Mouse (Mus musculus): Measurements from ENCODE around the gene Znrf2. TPM values are rescaled to one million over a fixed set of nuclear protein-coding genes. Genes with fewer than 3 reads are reported as not detected.
"Not testable (repeated sequence)": the region's sequence is repeated elsewhere in the genome, so short reads cannot be mapped to it uniquely, and the experiment has no call there.

Gene Znrf2
- polyA plus RNA-seq, 2 experiments from 2014 or later = 19.6 to 27.1 TPM

DNA sequence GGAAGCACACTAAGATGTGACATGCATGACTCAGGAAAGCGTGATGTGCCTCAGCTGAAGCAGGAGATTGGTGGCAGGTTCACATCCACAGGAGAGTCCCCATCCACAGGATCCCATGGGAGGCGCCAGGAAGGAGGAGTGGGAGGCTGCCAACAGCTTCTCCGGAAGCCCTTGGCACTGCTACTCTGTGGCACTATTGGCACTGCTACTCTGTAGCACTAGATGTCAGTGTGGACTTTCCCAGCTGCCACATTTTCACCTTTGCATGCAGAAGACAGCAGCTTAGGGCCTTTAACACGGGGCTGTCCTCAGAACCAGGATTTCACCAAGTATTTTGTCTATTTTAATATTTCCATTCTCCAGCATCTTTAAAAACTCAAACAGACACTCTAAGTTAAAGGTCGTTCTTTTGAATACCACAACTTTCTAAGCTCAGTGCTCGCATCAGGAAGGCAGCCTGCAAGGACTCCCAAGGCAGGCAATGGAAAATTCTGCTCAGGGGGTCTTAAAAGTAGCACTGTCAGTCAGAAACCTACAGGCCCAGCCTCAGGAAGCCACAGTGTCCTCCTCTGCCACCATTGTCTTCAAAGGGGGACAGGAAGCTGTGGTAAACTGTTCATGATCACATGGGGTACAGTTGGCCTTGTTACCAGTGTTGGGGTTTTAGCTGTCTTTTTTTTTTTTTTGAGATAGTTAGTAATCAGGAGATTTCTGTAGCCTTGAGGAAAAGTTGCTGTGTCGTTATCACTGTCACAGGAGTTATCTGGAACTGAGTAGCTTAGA, 7.0 kb upstream of the Znrf2 start:
- peak; percentile 91 for ATAC-seq

DNA sequence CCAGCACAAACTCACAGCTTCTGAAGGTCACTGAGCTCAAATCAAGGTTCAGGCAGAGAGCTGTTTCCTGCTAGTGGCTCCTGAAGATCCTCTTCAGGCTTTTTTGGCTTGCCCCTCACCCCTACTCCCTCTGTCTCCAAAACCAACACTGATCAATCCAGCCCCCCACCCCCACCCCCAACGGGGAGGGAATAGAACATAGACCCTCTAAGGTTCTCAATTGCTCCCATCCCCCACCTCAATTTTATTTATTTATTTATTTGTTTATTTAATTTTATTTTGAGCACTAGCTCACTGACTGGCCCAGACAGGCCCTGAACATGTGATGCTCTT, 6.4 kb upstream of the Znrf2 start:
- peak; percentile 40 for ATAC-seq

DNA sequence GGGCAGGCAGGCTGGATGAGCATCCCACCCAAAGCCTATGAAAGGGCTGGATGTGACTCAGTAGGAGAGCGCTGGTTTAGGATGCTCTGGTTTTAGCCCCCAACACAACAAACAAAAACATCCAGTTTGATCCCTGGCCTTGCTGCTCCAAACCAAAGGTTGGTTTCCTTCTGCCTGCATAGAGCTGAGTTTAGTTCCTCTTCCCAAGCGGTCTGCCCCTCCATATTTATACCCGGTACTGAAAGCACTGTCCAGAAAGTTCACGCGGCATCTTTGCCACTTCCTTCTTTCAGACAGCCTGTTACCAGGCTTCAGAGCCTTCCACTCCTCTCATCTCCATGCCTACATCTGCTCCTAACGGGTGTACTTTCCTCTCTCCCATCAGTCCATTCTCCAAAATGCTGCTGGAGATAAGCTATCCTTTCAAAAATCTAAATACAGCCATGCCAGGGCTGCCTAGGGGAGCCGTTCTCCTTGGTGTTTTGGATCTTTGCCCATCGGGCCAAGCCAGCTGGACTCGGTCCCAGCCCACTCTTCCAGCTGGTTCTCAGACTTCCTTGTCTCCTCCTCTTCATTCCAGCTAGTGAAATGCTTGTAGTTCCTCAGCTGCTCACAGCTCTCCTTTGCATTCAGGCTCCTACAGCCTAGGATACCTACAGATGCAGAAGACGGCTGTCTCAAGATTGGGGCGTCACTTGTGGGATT, 5.0 kb upstream of the Znrf2 start:
- ATAC-seq = no peak

DNA sequence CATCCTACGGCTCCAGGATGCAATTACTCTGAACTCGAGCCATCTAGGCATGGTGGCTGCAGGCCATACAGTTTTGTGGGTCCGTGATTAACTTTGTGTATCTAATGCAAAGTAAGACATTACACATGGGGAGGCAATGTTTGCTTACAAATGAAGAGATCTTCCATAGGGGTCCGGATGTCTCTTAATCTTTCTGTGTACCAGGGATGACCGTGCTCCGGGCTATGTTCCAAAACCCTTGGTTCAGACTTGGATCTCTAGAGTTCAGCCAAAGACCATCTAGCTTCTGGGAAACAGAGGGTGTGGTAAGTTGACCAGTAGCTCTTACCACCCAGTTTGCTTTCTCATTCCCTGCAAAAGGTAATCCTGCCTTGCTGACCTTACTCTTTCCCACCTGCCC, 4.4 kb upstream of the Znrf2 start:
- ATAC-seq = no peak

DNA sequence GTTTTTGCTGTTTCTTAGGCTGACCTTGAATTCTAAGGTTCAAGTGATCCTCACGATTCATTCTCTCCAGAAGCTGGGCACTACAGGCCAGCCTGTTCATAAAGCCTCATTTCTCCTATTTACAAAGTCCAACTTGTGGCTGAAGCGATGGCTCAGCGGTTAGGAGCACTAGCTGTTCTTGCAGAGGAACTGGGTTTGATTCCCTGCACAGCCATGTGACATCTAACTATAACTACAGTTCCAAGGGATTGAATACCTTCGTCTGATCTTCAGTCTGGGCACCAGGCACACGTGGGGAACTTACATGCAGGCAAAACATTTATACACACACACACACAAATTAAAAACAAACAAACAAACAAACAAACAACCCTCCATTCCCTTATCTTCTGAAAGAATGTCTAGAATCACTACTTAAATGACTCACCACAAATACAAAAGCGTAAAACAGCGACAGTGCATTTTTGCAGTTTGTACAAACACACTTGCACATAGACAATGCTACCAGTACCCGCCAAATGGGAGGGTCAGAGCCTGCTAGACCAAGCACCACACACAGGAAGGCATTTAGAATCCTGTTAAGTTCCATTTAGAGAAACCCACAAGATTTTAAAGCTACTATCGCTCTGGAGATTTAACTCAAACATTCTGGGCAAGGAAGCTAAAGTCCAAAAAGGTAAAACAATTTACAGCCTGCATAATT, 1.1 kb upstream of the Znrf2 start:
- no peak for ATAC-seq

DNA sequence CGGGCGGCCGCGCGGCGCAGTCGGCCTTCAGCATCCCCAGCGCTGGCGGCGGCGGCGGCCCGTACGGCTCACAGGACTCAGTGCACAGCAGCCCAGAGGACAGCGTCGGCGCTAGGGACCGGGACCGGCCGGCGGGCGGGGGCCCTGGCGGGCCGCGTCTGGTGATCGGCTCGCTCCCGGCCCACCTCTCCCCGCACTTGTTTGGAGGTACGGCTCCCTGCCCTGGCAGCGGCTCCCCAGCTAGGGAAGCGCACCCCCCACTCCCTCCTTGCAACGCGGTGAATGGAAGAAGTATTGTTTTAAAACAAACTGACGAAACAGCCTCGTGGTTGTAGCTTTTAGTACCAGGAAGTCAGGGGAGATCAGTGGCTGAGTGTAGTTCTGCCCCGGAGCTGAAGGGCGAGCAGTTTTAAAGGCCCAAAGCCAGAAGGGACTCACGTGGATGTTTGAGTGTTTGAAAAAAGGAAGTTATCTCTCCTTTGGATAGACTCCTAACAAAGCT, 601 bp downstream of the Znrf2 start:
- peak; percentile 70 for ATAC-seq

DNA sequence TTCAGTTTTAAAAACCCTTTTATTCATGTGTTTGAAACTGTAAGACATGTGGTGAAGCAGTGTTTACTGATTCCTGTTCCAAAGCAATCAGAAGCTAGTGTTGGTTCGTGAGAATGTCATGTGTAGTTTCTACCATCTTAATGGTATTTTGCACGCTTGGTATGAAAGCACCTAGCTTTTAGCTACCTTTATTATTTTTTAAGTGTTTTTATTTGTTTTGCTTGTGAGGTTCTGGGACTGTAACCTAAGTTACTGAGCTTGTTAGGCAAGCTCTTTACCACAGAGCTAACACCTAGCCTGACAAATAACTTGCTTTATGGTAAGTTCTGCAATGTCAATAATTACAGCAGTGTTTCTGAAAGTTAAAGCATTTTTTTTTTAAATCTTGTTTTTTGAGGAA, 1.7 kb downstream of the Znrf2 start:
- no peak for ATAC-seq

DNA sequence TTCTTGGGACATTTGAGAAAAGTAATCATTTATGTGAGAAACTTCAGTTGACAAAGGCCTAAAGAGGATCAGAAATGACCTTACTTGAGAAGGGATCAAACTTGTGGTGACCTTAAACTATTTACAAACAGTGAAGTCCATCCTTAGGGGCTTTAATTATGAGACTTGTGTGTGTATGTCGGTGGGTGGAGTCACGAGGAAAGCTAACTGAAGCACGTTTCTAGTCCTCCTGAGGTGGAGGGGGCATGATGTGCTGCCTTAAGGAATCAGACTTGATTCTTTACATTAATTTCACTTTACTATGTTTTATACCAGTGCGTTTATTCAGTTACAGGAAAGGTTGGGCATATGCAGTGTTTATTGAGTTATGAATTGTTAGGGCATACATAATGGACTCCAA, 2.6 kb downstream of the Znrf2 start:
- ATAC-seq = no peak

DNA sequence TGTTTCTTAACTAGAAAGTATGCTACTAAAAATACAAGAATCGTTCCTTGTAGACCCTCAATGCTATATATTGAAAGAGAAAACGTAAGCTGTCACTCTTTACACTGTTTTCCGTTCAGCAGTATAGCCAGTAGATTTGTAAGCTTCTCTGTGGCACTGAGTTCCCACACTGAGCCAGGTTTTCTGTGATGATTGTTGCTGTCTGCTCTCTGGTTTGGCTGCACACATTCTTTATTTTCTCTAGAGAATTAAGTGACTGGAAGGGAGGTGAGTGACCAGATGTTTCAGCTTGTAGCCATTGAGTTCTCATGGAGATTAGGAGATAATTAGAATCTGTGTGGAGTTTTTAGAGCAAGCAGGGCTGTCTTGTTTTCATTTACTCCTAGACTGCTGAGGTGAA, 3.0 kb downstream of the Znrf2 start:
- ATAC-seq = no peak

DNA sequence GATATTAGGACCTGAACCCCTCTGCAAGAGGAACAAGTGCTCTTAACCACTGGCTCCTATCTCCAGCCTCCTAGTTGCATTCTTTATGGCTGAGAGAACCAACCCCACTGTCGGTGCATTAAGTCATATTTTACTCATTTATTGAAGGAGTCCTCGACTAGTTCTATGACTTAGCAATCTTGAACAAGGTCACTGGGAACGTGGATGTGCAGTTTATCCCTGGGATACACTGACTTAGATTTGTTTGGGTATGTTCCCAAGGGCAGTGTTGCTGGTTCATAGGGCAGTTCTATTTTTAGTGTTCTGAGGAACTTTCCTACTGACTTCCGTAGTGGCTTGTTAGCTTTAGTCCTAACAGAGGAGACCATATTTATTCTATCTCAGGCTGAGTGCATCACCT, 5.6 kb downstream of the Znrf2 start:
- no peak for ATAC-seq

DNA sequence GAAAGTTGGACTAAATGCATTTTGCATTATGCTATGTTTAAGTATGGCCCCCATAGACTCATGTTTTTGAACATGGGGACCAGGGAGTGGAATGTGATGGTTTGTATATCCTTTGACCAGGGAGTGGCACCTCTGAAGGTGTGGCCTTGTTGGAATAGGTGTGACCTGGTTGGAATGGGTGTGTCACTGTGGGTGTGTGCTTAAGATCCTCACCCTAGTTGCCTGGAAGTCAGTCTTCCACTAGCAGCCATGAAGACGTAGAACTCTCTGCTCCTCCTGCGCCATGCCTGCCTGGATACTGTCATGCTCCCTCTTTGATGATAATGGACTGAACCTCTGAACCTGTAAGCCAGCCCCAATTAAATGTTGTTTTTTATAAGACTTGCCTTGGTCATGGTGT, 7.8 kb downstream of the Znrf2 start:
- ATAC-seq = not testable (repeated sequence)

DNA sequence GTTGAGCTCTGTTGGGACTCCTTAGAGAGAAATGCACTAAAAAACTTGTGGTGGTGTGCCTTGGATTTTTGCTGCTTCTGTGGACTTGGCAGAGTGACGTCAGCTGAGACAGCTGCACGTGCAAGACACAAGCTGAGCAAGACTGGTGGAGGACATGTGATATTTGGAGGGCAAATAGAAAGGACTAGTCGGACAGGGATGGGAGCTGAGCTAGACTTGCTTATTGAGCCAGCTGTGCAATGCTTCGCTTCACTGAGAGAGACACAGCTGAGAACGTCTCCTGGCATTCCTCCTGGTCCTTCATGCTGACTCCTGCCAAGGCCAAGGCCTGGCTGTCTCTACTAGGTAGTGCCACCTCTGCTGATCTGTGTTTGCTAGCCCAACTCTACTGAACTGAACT, 10.8 kb downstream of the Znrf2 start:
- ATAC-seq = no peak

DNA sequence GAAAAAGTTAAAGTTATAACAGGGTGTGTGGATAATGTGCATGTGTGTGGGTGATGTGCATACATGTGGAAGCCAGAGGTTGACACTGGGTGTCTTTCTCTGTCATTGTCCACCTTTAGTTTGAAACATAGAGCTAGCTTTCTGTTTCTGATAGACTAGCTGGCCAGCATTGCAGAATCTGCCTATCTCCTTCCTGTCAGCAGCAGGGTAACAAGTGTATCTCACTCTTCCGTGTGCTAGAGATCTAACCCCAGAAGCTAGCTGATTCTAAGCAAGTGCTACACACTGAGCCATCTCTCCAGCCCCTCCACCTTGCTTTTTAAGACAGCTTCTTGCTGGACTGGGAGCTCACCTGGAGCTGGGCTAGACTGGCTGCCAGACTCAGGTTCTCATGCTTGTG, 11.6 kb downstream of the Znrf2 start:
- peak; percentile 55 for ATAC-seq

DNA sequence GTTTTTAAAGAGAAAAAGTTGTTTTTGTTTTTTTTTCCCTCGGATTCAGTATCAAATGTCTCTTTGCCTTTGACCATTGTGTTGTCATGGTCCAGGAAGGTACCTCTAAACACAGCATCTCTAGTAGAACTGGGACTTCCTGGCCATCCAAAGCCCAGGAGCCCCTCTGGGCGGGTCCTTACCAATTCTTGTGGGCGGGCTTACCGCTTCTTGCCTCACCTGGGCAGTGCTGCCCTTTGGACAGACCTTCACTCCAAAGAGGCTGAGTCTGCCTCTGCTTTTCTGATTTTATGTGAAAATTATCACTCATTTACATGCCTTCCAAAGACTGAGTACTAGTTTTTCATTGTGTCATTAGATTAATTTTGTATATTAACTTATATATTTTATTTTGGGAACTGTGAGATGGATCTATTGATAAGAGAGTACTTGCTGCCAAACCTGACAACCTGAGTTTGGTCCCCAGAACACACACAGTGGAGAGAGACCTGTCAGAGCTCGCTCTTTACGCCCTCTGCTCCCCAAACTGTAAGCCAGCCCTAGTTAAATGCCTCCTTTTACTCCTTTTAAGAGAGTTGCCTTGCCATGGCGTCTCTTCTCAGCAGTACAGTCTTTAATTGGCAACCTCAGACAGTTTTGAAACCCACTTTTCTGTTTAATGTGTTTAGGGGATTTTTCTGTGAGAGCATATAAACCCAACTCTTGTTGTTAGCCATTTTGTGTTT, 13.5 kb downstream of the Znrf2 start:
- peak; percentile 34 for ATAC-seq

DNA sequence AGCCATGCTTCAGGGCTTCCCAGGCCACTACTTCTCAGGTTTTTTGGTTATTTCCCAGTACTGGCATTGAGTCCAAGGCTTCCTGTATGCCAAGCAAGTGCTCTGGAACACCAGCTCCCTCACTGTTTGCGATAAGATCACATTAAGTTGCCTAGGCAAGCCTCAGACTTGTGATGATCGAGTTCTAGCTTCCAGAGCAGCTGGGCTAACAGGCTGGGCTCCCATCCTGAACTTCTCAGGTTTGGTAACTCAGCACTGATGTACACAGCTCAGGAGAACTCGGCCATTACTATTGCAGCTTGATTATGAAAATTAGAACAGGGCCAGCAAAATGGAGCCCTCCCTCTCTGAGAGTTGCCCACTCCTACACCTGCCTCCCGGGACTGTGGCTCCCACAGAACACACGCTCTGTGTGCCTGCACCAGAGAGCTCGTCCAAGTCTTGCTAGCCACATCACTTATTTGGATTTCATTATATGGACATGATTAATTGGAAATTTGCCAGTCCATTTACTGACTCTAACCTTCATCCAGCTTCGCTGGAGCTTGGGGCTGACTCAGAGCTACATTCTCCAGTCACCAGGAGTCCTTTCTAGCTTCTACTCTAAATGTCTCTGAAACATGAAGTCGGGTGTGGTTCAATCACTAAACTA, 14.5 kb downstream of the Znrf2 start:
- no peak for ATAC-seq

DNA sequence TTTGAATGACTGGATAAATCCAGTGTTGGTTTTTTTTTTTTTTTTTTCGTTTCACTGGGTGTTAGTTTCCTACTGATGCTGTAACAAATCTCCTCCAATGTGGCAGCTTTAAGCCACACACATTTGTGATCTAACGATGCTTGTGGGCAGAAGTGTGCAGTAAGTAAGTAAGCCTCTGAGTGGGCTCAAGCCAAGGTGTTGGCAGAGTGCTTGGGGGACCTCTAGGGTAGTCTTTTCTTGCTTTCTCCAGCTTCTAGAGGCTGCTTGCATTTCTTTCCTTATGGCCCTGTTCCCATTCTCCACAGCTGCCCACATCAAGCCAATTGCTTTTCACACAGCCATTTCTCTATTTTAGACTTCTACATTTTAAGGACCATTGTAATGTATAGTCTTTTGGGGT, 16.7 kb downstream of the Znrf2 start:
- no peak for ATAC-seq

DNA sequence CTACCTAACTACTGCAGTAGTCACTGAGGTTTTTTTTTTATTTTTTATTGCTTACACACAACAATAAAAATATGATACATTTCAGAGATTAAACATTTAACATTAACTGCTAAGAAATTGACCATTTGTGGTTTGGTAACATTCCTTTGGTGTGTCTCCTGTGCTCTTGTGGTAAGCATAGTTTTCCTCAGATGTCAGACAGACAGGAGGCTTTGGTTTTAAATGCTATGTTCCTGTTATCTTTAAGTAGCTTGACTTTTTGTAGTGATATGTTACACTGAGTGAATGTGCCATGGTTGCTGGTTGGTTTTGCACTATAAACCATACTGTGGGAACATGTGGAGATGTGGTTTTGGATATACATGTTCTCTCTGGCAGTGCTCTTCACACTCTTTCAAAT, 19.9 kb downstream of the Znrf2 start:
- no peak for ATAC-seq

DNA sequence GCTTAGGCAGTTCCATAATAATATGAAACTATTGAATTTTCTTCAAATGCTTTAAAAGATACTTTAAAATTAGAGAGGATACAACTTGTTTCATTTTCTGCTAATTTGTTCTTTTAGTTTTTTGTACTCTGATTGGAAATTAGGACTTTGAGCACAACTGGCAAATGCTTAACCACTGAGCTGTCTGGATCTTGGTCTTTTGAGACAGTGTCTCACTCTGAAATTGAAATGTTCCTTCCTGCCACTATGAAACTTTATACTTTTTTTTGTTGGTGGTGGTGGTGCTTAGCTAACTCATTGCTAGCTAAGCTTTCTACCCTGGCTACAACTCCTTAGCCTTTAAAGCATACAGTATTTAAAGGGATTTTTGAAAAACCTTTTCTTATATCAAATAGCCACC, 24.7 kb downstream of the Znrf2 start:
- no peak for ATAC-seq

DNA sequence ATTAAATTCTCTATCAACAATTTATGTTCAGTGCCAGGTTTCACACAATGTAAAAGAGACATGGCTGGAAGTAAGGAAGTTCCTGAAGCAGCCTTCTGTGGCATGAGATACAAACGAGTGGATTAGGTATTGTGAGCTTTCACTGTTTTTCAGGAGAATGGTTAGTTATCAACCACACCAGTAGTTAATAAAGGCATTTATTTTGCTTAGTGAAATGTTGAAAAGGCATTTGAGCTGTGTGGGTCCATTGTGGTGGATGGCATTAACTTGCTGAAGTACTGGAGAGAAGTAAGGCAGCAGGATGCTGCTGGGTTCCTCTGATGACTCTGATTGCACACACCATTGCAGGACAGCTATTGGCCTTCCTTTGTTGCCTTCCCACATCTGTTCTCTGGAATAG, 25.3 kb downstream of the Znrf2 start:
- no peak for ATAC-seq

DNA sequence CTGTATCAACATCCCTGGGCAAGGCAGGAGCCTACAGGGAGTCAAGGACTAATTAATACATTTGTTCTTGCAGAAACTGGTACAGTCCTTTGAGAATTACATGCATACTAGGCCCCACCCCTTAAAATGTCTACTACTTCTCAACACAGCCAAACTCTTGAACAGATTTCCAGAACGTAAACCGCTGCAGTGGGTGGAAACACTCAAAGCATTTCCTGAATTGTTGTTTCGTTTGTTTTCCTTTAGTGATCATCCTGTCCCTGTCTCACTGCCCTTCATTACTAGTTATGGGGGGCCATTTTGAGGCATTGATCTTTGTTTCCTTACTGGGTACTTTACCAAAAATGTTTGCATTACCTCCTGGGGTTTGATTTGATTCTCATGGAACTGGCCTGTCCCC, 31.8 kb downstream of the Znrf2 start:
- no peak for ATAC-seq

DNA sequence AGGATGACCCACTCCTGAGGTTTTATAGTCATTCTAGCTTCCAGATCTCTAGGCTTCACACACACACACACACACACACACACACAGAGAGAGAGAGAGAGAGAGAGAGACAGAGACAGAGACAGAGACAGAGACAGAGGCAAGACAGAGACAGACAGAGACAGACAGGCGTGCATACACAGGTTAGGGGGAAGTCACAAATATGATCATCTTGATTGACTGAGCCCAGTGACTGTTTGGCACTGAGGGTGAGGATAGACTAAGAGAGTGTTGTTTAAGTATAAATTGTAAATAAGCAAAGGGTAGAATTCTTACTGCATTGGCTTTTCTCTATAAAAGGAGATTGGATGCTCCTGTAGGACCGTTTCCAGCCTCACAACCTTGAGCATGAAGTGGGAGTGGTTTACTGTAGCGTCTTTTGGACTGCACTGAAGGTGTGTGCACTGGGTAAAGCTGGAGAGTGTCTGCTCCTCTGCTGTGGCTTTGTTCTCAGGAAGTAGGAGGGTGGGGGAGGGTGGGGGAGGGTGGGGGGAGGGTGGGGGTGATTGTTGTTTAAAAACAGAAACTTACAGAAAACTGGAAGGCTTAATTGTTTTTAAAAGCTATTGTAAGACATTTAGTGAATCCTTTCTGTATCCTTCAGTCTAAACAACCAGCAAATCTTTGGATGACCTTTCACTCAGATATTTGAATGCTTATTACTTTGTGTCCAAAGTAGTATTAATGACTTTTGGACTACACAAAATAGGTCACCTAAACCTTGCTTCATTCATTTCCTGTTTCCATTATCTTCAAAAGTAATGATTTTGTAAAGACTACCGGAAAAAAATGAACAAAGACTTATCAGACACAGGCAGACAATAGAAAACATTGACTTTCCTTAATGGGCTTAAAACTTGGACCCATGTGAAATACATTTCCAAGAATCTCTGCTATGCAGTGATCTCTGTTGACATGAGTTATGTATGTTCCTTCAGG, 32.8 kb downstream of the Znrf2 start:
- ATAC-seq = peak; percentile 85

All from activated CD4-positive, CD25-positive, alpha-beta regulatory T cell, adult 4 months (primary cell).